Mouse (Mus musculus): Measurements from ENCODE around the gene Pkp1.

Pkp1 gene

DNA sequence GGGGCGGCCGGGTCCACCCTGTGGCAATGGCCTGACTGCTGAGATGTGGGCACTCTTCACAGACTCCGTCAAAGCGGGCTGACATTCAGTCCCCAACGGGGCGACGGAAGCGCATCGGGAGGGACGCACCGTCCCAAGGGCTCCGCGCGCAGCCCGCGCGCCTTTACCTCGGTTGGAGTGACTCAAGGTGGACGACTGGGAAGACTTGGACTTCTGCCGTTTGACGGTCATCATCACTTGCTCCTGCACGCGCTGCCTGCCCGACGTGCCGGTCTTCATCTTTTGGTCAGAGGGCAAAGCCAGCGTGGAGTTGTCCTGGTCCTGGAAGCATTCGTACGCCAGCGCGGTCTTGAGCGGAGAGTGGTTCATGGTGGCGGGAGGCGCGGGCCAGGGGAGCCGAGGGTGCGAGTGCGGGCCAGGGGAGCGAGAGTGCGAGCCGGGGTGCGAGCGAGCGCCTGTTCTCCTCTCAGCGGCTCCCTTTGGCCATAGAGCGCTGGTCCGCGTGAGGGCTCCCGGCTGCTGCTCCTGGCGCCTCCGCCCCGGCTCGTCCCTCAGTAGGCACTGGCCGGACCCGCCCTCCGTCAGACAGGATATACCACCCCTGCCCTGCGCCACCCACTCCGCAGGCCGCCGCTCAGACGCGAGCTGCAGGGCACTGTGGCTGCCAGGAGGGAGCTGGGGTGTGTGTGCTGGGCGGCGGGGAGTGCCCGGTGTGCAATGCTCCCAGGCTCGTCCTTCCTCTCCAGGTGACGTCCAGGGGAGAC lies at the start of gene Pkp1:
Gene Pkp1, minus strand, starts transcription at position 564 of the 764 bp plus-strand sequence.
- no peak for DNase-seq

GRCm38 (mm10) chr1:135967739-135968138 lies 48.7 kb upstream of the Pkp1 start:
- no peak for DNase-seq

- DNase-seq: no peak
These were observed 45.6 kb upstream of the Pkp1 start for GRCm38 (mm10) chr1:135964561-135964960.

- no peak for DNase-seq
These were observed 44.2 kb upstream of the Pkp1 start for GRCm38 (mm10) chr1:135963177-135963576.

- DNase-seq: peak in 1 of 2 experiments; percentile 27
These were observed 39.5 kb upstream of the Pkp1 start for GRCm38 (mm10) chr1:135958483-135958882.

- no peak for DNase-seq
These were observed 29.9 kb upstream of the Pkp1 start for GRCm38 (mm10) chr1:135948871-135949270.

- DNase-seq: no peak
These were observed 27.2 kb upstream of the Pkp1 start for GRCm38 (mm10) chr1:135946247-135946646.

GRCm38 (mm10) chr1:135945711-135946110 lies 26.7 kb upstream of the Pkp1 start:
- DNase-seq: peak; percentile 42 to 56

DNA sequence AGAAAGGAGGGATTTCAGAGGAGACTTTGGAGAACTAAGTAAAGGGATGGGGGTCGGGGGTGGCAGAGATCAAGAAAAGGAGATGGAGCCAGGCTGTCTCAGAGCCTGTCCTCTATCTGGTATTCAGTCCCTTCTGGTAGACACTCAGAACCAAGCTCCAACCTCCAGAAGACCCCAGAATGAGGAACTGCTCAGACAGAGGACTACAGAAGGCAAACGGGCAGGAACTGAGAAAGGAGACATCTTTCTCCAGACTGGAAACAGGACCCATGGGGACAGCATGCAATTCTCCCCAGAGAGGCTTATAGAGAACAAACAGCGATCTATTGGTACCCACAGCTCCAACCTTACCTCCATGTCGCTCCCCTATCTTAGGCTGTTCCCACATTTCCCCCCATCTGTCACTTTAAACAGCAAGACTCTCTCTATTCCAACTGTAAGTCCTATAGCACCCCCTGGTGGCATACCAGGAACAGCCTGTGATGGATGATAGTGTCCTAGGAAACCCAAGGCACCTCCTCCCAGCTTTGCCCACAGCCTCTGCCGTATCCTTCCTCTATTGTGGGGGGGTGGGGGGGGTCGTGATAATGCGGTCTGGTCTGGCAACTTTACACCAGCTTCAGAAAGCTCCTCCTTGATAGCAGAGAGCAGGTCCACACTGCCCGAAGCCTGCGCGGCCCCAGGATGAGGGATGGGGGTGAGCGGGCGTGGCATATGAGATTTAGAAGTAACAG lies 25.7 kb upstream of the Pkp1 start:
- DNase-seq: peak; percentile 82 to 87

DNA sequence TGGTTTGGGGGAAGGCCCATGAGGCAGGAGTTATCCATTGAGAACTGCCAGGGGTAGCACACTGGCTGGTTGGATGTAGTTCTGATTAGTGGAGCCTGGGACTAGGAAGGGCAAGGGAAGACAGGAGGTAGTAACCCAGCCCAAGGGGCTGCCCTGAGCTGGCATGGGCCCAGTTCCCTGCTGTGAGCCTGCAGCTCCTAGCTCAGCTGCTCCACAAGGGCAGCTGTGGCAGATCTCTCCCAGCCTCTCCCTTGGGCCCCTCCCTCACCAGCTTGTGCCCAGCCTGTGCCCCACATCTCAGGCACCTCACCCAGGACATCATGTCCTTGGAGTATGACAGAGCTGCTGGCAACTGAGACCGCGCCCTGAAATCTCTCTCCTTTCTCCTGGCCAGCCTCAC lies 24.7 kb upstream of the Pkp1 start:
- no peak for DNase-seq

- no peak for DNase-seq
These were observed 23.1 kb upstream of the Pkp1 start for GRCm38 (mm10) chr1:135942116-135942515.

GRCm38 (mm10) chr1:135941259-135942006 lies 22.4 kb upstream of the Pkp1 start:
- DNase-seq: no peak

- DNase-seq: no peak
These were observed 17.1 kb upstream of the Pkp1 start for GRCm38 (mm10) chr1:135936091-135936490.

GRCm38 (mm10) chr1:135933704-135934293 lies 14.8 kb upstream of the Pkp1 start:
- DNase-seq: no peak

- DNase-seq: no peak
These were observed 10.9 kb upstream of the Pkp1 start for GRCm38 (mm10) chr1:135929876-135930275.

GRCm38 (mm10) chr1:135925848-135926247 lies 6.8 kb upstream of the Pkp1 start:
- DNase-seq: peak in 1 of 2 experiments; percentile 25

DNA sequence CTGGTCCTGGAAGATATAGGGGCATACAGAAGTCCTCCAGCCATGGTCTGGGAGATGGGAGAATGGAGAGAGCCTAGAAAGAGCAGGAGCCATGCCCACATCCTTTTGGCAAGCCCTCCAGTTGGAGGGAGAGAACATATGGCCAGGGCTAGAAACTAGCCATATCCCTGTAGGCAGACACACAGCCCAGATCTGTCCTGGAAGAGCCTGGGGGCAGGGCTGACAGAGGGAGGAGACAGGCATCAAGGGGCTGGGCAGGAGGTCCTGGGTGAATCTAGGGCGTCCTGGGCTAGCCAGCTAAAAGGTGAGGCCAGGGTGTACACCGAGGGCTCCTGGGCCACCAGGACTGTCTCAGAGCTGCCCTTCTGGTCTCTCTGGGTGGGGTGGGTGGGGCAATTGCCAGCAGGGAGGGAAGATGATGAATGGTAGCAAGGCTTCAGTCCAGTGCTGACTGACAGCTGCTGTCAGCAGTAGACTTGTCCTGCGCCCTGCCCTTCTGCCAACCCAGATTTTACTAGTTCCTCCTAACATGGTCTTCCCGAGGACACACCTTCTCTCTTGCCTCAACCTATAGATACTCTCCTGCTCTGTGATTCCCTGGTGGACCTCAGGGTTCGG lies 5.5 kb upstream of the Pkp1 start:
- peak; percentile 46 to 61 for DNase-seq

- no peak for DNase-seq
These were observed 4.2 kb upstream of the Pkp1 start for GRCm38 (mm10) chr1:135923229-135923628.

GRCm38 (mm10) chr1:135917206-135917605 lies 1.8 kb downstream of the Pkp1 start:
- no peak for DNase-seq

DNA sequence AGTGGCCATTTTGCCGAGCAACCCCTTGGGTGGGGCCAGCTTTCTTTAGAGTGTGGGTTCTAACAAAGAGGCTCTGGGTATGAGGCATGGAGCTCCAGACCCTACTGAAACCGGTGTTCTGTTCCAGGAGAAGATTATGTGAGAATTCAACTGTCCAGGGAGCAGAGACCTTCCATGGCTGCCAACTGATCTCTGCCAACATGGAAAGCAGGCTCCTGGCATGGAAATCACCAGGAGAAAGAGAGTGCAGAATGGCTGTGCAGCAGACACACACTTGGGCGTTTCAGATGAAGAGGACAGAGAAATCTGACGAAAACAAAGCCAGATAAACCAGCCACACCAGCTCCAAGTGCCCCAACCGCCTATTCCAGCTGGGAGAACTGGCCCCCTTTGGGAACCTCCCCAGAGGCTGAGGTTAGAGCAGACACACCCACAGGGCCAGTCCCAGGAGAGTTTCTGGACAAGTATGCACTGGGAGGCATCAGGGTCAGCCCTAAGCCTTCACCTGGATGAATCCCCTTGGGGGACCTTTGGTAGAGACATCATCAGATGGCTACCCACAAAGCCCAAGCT lies 2.4 kb downstream of the Pkp1 start:
- DNase-seq: peak in 1 of 2 experiments; percentile 10

DNA sequence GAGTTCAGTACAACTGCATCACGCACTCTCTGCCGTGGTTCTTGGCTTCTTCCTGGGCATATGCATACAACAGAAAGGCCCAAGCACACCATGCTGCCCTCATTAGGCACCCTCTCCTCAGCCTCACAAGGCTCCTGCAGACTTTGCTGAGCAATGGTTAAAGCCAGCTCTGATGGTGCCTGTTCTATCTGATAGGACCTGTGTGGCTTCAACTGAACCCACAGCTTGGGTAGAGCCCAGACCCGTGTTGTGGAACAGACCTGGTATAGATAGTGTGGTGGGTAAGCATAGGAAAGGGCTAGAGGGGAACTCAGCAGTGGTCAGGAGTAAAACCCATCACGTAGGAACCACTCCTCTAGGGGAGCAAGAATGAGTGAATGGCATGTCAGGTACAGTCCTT lies 5.3 kb downstream of the Pkp1 start:
- DNase-seq: no peak

- DNase-seq: no peak
These were observed 9.6 kb downstream of the Pkp1 start for GRCm38 (mm10) chr1:135909381-135909780.

All from cerebellum, postnatal 36 days (tissue).